Mouse (Mus musculus) kidney, embryonic 15.5 days (tissue): ENCODE results near the gene Ccno. TPM values are rescaled to one million over a fixed set of nuclear protein-coding genes. Genes with fewer than 3 reads are reported as not detected.
A peak's percentile ranks its signal among the peaks of the same experiment; 100 is the strongest.
"Not testable (repeated sequence)": the region's sequence is repeated elsewhere in the genome, so short reads cannot be mapped to it uniquely, and the experiment has no call there.

Experiments used
- ATAC-seq: fragments of 200-750 bp; cut with Nextera tagmentation; replicated peaks from 2 replicates; pipeline ENCODE4 v1.8.0; 2017; ENCODE audit warnings: moderate TSS enrichment; ENCODE audit not compliant: low FRiP score
- H3K27ac ChIP-seq: fragments of 300-500 bp; sonication (generic); 2 replicates; pipeline ENCODE4 v1.5.1; 2015; ENCODE audit warnings: mild to moderate bottlenecking, inconsistent platforms
- H3K27me3 ChIP-seq: fragments of 300-500 bp; sonication (generic); 2 replicates; pipeline ENCODE4 v1.6.1; 2015; ENCODE audit warnings: inconsistent platforms
- H3K36me3 ChIP-seq: fragments of 300-500 bp; sonication (generic); 2 replicates; pipeline ENCODE4 v1.6.1; 2015; ENCODE audit warnings: inconsistent platforms
- H3K4me1 ChIP-seq: fragments of 300-500 bp; sonication (generic); 2 replicates; pipeline ENCODE4 v1.6.1; 2015; ENCODE audit warnings: inconsistent platforms
- H3K4me2 ChIP-seq: fragments of 300-500 bp; sonication (generic); 2 replicates; pipeline ENCODE4 v1.6.1; 2015; ENCODE audit warnings: moderate library complexity, mild to moderate bottlenecking, inconsistent platforms
- H3K4me3 ChIP-seq: fragments of 300-500 bp; sonication (generic); replicated peaks from 2 replicates; pipeline ENCODE4 v1.5.1; 2015; ENCODE audit warnings: mild to moderate bottlenecking, inconsistent platforms
- H3K9ac ChIP-seq: fragments of 300-500 bp; sonication (generic); 2 replicates; pipeline ENCODE4 v1.6.1; 2015; ENCODE audit warnings: mild to moderate bottlenecking, inconsistent platforms
- H3K9me3 ChIP-seq: fragments of 300-500 bp; sonication (generic); replicated peaks from 2 replicates; pipeline ENCODE4 v1.6.1; 2016; ENCODE audit warnings: inconsistent platforms
- WGBS: fragments of 180-500 bp; shearing (Covaris S2); methylation state at CpG from one replicate; pipeline ENCODE4 v1.1.7; 2015; ENCODE audit warnings: mixed read lengths; 5-methylcytosine and 5-hydroxymethylcytosine counted together
- polyA plus RNA-seq: library from polyadenylated mRNA; unstranded; fragments of >200 nt; fragmentation: Nextera tagmentation; extraction: Ambion mirVana; gene quantifications from 2 replicates; pipeline ENCODE4 v1.2.1, GENCODE M21; 2015

The Ccno gene
- polyA plus RNA-seq, 1 experiment from 2014 or later = 0.61 TPM

- H3K9me3 ChIP-seq, H3K9ac ChIP-seq, H3K36me3 ChIP-seq, H3K27ac ChIP-seq, ATAC-seq, H3K27me3 ChIP-seq, H3K4me1 ChIP-seq: not testable (repeated sequence)
- Histone ChIP-seq H3K4me2 (peak overlapping the region; percentile 52), H3K4me3 (peak overlapping the region; percentile 26)
- WGBS = 37% methylated on average over 20 of the region's 20 CpGs
Measured at GRCm38 (mm10) chr13:113013174-113013953, 25.8 kb downstream of the Ccno start.

DNA sequence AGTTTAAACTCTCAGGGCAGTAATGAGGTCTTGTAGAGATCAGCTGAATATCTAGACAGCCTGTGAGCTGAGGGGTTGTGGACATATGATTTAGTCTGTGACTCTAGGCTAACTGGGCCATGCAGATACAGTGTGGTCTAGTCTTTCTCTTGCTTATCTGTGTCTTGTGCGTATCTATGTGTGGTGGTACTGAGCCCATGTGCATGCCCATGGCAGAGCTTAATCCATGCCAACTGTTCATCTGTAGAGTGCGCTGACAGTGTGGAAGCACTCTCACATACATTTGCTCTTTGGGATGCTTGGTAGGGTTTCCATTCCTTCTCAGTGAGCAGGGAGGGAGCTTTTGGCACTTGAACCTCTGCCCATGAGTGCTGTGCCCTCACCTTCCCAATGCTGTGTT, 33.9 kb downstream of the Ccno start:
- no peaks in the 10 kb centered on the region for H3K9me3 ChIP-seq
- H3K27ac ChIP-seq = no peak overlapping the region
- H3K4me1 ChIP-seq = peaks cover 7% of the 10 kb centered on the region; the same call in 1 of the 2 replicates
- H3K4me2 ChIP-seq = no peak overlapping the region
- no peak overlapping the region for H3K4me3 ChIP-seq
- 88% methylated on average over 2 of the region's 2 CpGs for WGBS
- H3K36me3 ChIP-seq = no peaks in the 10 kb centered on the region
- H3K27me3 ChIP-seq = peaks cover 13% of the 10 kb centered on the region; the same call in 1 of the 2 replicates
- no peak overlapping the region for H3K9ac ChIP-seq
- no peak for ATAC-seq

DNA sequence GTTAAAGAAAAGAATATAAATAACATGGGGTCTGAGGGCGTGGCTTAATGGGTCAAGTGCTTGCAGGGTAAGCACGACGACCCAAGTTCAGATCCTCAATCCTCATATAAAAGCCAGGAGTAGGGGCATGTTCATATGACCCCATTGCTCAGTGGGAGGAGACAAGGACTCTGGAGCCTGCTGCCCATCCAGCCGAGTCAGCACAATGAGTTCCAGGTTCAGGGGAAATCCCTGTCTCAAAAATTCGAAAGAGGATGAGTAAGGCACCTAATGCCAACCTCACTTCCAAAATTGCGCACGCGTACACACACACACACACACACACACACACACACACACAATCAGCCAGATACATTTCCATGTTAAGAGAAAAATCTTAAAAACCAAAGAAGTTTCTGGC, 34.9 kb downstream of the Ccno start:
- peaks cover 13% of the 10 kb centered on the region; the same call in 1 of the 2 replicates for H3K27me3 ChIP-seq
- H3K4me3 ChIP-seq = no peak overlapping the region
- no peak overlapping the region for H3K27ac ChIP-seq
- no peak overlapping the region for H3K4me2 ChIP-seq
- H3K4me1 ChIP-seq = peaks cover 7% of the 10 kb centered on the region; the same call in 1 of the 2 replicates
- no peak overlapping the region for H3K9ac ChIP-seq
- no peaks in the 10 kb centered on the region for H3K36me3 ChIP-seq
- no peaks in the 10 kb centered on the region for H3K9me3 ChIP-seq
- WGBS = 68% methylated on average over 8 of the region's 8 CpGs
- no peak for ATAC-seq

- ATAC-seq = no peak
- Histone ChIP-seq H3K4me1 (peaks cover 7% of the 10 kb centered on the region; the same call in 1 of the 2 replicates), H3K9me3 (no peaks in the 10 kb centered on the region), H3K4me2 (no peak overlapping the region), H3K36me3 (no peaks in the 10 kb centered on the region), H3K27me3 (peaks cover 17% of the 10 kb centered on the region; the same call in 1 of the 2 replicates), H3K27ac (no peak overlapping the region), H3K9ac (no peak overlapping the region), H3K4me3 (no peak overlapping the region)
- WGBS = 56% methylated on average over 17 of the region's 17 CpGs
Measured at GRCm38 (mm10) chr13:113023274-113024143, 35.9 kb downstream of the Ccno start.

GRCm38 (mm10) chr13:113031351-113031750, 43.7 kb downstream of the Ccno start:
- Histone ChIP-seq H3K4me1 (peaks cover 31% of the 10 kb centered on the region), H3K36me3 (no peaks in the 10 kb centered on the region), H3K4me3 (peak overlapping the region; percentile 57), H3K27me3 (peaks cover 63% of the 10 kb centered on the region), H3K9me3 (no peaks in the 10 kb centered on the region), H3K27ac (no peak overlapping the region), H3K4me2 (peak overlapping the region; percentile 98), H3K9ac (no peak overlapping the region)
- peak; percentile 3; the same call in 1 of the 2 replicates for ATAC-seq
- WGBS = 1% methylated on average over 7 of the region's 7 CpGs

DNA sequence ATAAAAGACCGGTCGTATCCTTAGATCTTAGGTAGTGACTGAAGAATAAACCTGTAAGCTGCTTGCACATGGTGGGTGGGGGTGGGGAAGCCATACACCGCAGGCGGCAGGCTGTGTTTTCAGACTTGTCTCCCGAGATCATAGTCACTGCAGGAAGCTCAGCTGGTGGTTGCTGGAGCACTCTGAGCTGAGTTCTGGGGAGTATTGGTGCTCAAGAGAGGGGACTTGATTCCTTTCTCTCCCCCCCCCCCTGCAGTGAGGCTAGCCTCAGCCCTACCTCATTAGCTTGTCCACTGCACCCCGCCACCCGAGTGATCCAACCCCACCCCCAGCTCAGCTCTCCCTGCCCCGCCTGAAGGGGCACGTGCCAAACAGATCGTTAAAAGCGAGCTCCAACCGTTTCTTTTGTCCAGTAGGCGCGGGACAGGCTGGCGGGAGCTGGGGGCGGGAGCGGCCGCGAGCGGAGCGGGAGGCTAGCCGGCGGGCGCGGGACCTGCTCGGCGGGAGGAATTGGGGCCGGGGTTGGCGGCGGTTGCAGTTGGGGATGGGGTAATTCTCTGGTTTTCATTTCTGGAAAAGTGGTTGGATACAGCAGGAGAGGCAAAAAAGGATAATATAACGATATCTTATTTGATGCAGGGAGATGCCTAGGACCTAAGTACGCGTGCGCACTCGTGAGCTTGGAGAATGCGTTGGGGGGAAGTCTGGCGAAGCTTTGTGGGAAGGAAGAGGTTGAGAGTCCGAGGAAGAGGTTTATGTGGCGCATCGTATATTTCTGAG, 44.4 kb downstream of the Ccno start:
- Histone ChIP-seq H3K27ac (no peak overlapping the region), H3K4me3 (peak overlapping the region; percentile 57), H3K9me3 (no peaks in the 10 kb centered on the region), H3K27me3 (peaks cover 63% of the 10 kb centered on the region), H3K36me3 (no peaks in the 10 kb centered on the region), H3K4me2 (peak overlapping the region; percentile 98), H3K4me1 (peaks cover 31% of the 10 kb centered on the region), H3K9ac (peak overlapping the region; percentile 49; the same call in 1 of the 2 replicates)
- ATAC-seq = peak; percentile 58
- 1% methylated on average over 40 of the region's 40 CpGs for WGBS

DNA sequence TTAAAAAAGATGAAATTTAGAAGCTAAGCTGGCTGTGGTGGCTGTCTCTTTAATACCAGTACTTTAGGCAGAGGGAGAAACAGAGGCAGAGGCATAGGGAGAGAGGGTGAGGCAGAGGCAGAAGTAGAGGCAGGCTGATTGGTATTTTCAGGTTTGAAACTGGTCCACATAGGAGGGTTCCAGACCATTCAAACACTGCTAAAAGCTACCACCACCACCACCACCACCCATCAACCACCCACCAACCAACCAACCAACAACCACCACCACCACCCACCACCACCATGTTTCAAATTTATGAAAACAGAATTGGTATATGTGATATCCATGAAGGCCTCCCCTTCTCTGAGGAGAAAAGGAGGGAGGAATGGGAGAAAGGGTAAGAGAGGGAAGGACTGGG, 45.2 kb downstream of the Ccno start:
- no peak overlapping the region for H3K4me3 ChIP-seq
- no peak overlapping the region for H3K4me2 ChIP-seq
- peaks cover 31% of the 10 kb centered on the region for H3K4me1 ChIP-seq
- H3K9me3 ChIP-seq = no peaks in the 10 kb centered on the region
- no peak overlapping the region for H3K27ac ChIP-seq
- H3K36me3 ChIP-seq = no peaks in the 10 kb centered on the region
- peaks cover 67% of the 10 kb centered on the region for H3K27me3 ChIP-seq
- no peak for ATAC-seq
- no peak overlapping the region for H3K9ac ChIP-seq

- H3K4me2 ChIP-seq = peak overlapping the region; percentile 99
- H3K9me3 ChIP-seq = no peaks in the 10 kb centered on the region
- H3K27ac ChIP-seq = no peak overlapping the region
- ATAC-seq = no peak
- WGBS = under 1% methylated on average over 11 of the region's 11 CpGs
- peak overlapping the region; percentile 50 for H3K9ac ChIP-seq
- no peaks in the 10 kb centered on the region for H3K36me3 ChIP-seq
- H3K27me3 ChIP-seq = peaks cover 63% of the 10 kb centered on the region
- H3K4me3 ChIP-seq = peak overlapping the region; percentile 62
- H3K4me1 ChIP-seq = peaks cover 31% of the 10 kb centered on the region
Measured at GRCm38 (mm10) chr13:113034271-113034886, 46.8 kb downstream of the Ccno start.

DNA sequence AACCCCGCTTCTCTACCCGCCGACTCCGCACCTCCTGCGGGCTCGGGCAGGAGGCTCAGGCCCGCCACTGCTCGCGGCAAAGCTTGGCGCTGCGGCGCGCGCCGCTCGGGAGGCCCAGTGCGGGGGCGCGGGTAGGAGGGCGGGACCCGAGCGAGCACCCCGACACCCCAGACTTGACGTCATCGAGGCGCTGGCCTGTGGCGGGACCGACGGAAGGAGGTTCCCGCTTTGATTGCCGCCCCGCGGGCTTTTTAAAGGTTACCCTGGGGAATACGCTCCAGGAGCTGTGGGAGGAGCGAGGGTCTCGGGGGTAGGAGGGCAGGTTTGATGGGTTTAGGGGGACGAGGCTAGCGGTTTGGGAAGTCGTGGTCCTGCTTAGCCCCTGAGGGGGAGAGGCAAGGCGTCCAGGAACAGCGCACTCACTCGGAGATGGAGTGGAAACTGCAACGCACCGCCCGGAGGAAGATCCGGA, 47.4 kb downstream of the Ccno start, which contains the start of gene Cdc20b:
TSS of gene Cdc20b (plus strand) at position 162 of the 472 bp plus-strand sequence.
- H3K27ac ChIP-seq = no peak within 1 kb of the TSS
- 0 out of 2 replicates have a peak, but pooled peaks have one; percentile 10 for ATAC-seq
- H3K36me3 ChIP-seq = no peaks in the 10 kb centered on the region
- under 1% methylated on average over 46 of the region's 46 CpGs for WGBS
- peak within 1 kb of the TSS; percentile 50 for H3K9ac ChIP-seq
- peaks cover 35% of the 10 kb centered on the region for H3K4me1 ChIP-seq
- H3K27me3 ChIP-seq = peaks cover 57% of the 10 kb centered on the region
- peak within 1 kb of the TSS; percentile 62 for H3K4me3 ChIP-seq
- peak within 1 kb of the TSS; percentile 99 for H3K4me2 ChIP-seq
- no peaks in the 10 kb centered on the region for H3K9me3 ChIP-seq

GRCm38 (mm10) chr13:113035852-113036251, 48.2 kb downstream of the Ccno start:
- H3K36me3 ChIP-seq = no peaks in the 10 kb centered on the region
- WGBS = under 1% methylated on average over 4 of the region's 4 CpGs
- ATAC-seq = peak; percentile 88

More at GRCm38 (mm10) chr13:113035852-113036251, 48.2 kb downstream of the Ccno start:
- H3K4me2 ChIP-seq = peak overlapping the region; percentile 99
- H3K4me1 ChIP-seq = peaks cover 37% of the 10 kb centered on the region
- H3K27me3 ChIP-seq = peaks cover 53% of the 10 kb centered on the region
- H3K4me3 ChIP-seq = peak overlapping the region; percentile 62
- H3K9ac ChIP-seq = no peak overlapping the region
- H3K27ac ChIP-seq = no peak overlapping the region
- no peaks in the 10 kb centered on the region for H3K9me3 ChIP-seq
